Mouse (Mus musculus): ENCODE data around the gene Faap20.

- TF ChIP-seq CTCF (IDR thresholded peaks at IDR 0.05; ENCODE audit: low read depth): peak; percentile 59
- no peak for TF ChIP-seq EP300 (IDR thresholded peaks at IDR 0.05; ENCODE audit: low read depth)
These were observed 47.5 kb downstream of the Faap20 start for GRCm38 (mm10) chr4:155297057-155297456.
